Mouse (Mus musculus) ES-Bruce4 (cell line): ENCODE results near the gene Cgnl1. TPM values are rescaled to one million over a fixed set of nuclear protein-coding genes. Genes with fewer than 3 reads are reported as not detected.

Experiments used
- H3K27ac ChIP-seq: 2 replicates; pipeline ENCODE4 v1.5.1; 2012; ENCODE audit warnings: low read length, inconsistent platforms; ENCODE audit not compliant: insufficient read depth
- H3K27me3 ChIP-seq: 2 replicates; pipeline ENCODE4 v1.6.1; 2012; ENCODE audit warnings: mild to moderate bottlenecking, low read length, inconsistent platforms; ENCODE audit not compliant: control insufficient read depth, poor library complexity, insufficient read depth, severe bottlenecking
- H3K36me3 ChIP-seq: 2 replicates; pipeline ENCODE4 v1.6.1; 2012; ENCODE audit warnings: inconsistent platforms, mild to moderate bottlenecking, low read length, moderate library complexity; ENCODE audit not compliant: control insufficient read depth, poor library complexity, insufficient read depth, severe bottlenecking
- H3K4me1 ChIP-seq: one replicate; pipeline ENCODE4 v1.8.1; 2011; ENCODE audit warnings: low read length; ENCODE audit not compliant: control insufficient read depth, insufficient read depth
- H3K4me3 ChIP-seq: 2 replicates; pipeline ENCODE4 v1.5.1; 2011; ENCODE audit warnings: low read depth, mild to moderate bottlenecking, low read length
- H3K9ac ChIP-seq: 2 replicates; pipeline ENCODE4 v1.6.1; 2012; ENCODE audit warnings: low read depth, mild to moderate bottlenecking, inconsistent platforms; ENCODE audit not compliant: poor library complexity, severe bottlenecking
- H3K9me3 ChIP-seq: replicated peaks from 2 replicates; pipeline ENCODE4 v1.6.1; 2012; ENCODE audit warnings: mild to moderate bottlenecking, low read length, inconsistent platforms; ENCODE audit not compliant: control insufficient read depth, poor library complexity, insufficient read depth, severe bottlenecking
- CTCF ChIP-seq: IDR thresholded peaks from one replicate; pipeline ENCODE4 v1.8.1; 2011; ENCODE audit warnings: low read depth, low read length
- EP300 ChIP-seq: IDR thresholded peaks from 2 replicates; pipeline ENCODE4 v1.6.1; 2011; ENCODE audit warnings: low read depth, low read length; ENCODE audit not compliant: insufficient read depth
- POLR2A ChIP-seq: IDR thresholded peaks from one replicate; pipeline ENCODE4 v1.8.1; 2011; ENCODE audit warnings: low read length; ENCODE audit not compliant: insufficient read depth
- polyA plus RNA-seq: library from polyadenylated mRNA; stranded (reverse); fragments of >200 nt; gene quantifications from 2 replicates; pipeline ENCODE4 v1.2.4, GENCODE M21; 2011; ENCODE audit warnings: low read depth; ENCODE audit not compliant: missing spikeins, insufficient read depth, insufficient read length

Gene Cgnl1
- polyA plus RNA-seq, 1 experiment = 11.3 TPM

DNA sequence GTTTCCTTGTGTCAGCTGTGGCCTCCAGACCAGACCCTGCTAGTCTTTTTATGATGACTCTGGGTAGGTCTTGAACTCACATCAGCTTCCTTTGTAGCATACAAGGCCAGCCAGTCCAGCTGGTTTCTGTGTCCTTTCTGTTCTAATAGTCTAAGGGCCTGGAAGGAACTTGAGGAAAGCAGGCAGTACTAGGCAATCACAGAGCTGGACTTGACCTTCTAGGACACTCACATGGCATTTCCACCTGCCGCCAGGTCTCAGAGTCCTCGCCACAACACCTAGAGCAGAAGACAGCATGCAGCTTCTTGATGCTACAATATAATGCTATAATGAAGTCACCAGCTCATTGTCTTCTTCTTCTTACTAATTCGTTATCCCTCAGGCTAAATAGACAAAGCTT is 106.5 kb downstream of the Cgnl1 start:
- H3K36me3 ChIP-seq = no peaks in the 10 kb centered on the region
- H3K4me1 ChIP-seq = peaks cover 2% of the 10 kb centered on the region
- no peak overlapping the region for H3K9ac ChIP-seq
- no peaks in the 10 kb centered on the region for H3K9me3 ChIP-seq
- no peak overlapping the region for H3K4me3 ChIP-seq
- H3K27ac ChIP-seq = no peak overlapping the region
- TF ChIP-seq EP300 = no peak
- no peak for TF ChIP-seq POLR2A
- no peak for TF ChIP-seq CTCF
- no peaks in the 10 kb centered on the region for H3K27me3 ChIP-seq

DNA sequence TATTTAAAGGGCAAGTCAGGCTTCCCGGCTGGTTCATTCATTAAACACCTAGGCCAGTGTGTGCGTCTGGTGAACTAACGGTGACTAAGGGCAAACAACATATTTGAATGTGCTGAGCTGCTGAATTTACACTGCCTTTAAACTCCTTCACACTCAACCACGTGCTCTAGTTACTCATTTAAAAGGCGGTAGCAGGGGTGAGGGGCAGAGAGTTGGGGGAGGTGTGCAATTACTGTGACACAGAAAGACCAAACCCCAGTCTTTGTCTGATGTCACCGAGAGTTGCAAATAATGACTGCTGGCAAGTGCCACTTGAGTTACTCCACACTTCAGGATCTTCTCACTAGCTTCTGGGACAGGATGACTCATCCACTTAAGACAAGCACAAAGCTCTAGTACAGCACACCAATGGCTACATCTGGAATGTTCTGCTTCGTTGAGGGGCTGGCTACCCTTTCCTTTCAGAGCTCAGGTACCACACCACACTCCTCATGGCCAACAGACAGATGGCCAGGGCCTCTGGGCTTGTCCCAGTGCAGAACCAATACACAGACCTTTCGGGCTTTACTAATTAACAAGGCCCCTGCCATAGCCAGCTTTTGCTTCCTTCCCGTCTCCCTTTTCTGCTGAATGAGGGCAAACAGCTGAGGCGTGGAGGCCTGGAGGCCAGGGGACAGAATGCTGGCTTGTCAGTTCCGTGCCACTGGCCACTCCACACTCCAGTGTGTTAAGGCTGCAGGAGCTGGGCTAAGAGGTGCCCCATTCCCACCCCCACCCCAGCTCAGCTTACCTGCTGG is 107.8 kb downstream of the Cgnl1 start:
- no peak overlapping the region for H3K4me3 ChIP-seq
- no peak for TF ChIP-seq EP300
- no peak for TF ChIP-seq POLR2A
- TF ChIP-seq CTCF = no peak
- no peak overlapping the region for H3K9ac ChIP-seq
- H3K9me3 ChIP-seq = no peaks in the 10 kb centered on the region
- H3K4me1 ChIP-seq = peaks cover 2% of the 10 kb centered on the region
- no peak overlapping the region for H3K27ac ChIP-seq
- H3K27me3 ChIP-seq = no peaks in the 10 kb centered on the region
- no peaks in the 10 kb centered on the region for H3K36me3 ChIP-seq

DNA sequence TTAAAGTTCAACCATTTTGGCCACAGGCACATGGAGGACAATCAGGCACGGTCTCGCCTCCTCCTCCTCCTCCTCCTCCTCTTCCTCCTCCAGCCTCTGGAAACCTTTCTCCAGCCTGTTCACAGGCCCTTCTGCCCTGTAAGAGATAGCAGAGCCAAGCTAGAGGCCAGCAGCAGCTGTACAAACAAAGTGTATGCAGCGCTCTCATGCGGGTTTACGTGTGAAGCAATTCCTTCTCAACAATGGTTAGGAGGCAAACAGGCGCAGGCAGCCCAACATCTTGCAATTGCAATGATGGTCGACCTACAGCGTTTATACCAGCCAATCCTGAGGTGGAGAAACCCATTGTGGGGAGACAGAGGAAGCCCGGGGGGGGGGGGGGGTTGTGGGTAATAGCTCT is 110.9 kb downstream of the Cgnl1 start:
- no peak overlapping the region for H3K27ac ChIP-seq
- no peaks in the 10 kb centered on the region for H3K27me3 ChIP-seq
- H3K9ac ChIP-seq = no peak overlapping the region
- H3K4me3 ChIP-seq = no peak overlapping the region
- TF ChIP-seq EP300 (no peak), POLR2A (no peak), CTCF (no peak)
- H3K4me1 ChIP-seq = no peaks in the 10 kb centered on the region
- H3K36me3 ChIP-seq = no peaks in the 10 kb centered on the region
- H3K9me3 ChIP-seq = no peaks in the 10 kb centered on the region

DNA sequence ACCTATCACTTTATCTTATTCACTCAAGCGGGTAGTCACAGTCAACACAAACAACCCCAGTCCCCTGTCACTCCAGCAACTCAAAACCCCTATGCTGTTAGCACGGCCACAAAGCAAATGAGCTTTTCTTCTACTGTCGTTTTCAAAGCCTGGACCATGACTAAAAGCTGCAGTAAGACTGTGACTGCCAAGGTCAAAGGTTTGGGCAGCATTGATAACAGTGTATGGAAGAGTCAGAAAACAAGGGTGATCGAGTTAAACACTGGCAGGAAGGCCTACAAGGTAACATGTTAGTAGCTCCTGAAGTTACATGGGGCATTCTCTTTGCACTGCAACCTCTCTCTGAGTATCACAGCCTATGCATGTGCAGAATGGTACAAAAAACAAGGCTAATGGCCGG is 111.7 kb downstream of the Cgnl1 start:
- no peak for TF ChIP-seq POLR2A
- no peak for TF ChIP-seq EP300
- TF ChIP-seq CTCF = no peak
- Histone ChIP-seq H3K4me1 (no peaks in the 10 kb centered on the region), H3K27me3 (no peaks in the 10 kb centered on the region), H3K9me3 (no peaks in the 10 kb centered on the region), H3K9ac (no peak overlapping the region), H3K36me3 (no peaks in the 10 kb centered on the region), H3K27ac (no peak overlapping the region), H3K4me3 (no peak overlapping the region)

DNA sequence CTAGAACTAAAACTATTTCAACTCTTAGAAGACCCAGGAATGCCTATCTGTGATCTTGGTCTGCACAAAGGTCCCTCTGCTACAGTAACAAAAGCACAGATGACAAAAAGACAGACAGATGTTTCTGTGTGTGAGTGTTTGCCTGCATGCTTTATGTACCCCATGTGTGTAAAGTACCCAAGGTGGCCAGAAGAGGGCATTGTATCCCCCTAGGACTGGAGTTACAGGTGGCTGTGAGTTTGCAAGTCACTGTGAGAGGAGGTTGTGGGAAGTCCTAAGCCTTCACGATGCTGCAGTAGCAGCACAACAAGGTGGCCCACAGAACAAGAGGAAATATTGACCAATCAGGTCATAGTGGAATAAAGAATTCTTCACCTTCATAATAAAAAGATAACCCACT is 114.2 kb downstream of the Cgnl1 start:
- H3K9me3 ChIP-seq = no peaks in the 10 kb centered on the region
- H3K36me3 ChIP-seq = no peaks in the 10 kb centered on the region
- no peaks in the 10 kb centered on the region for H3K27me3 ChIP-seq
- H3K9ac ChIP-seq = no peak overlapping the region
- H3K4me3 ChIP-seq = no peak overlapping the region
- no peak for TF ChIP-seq CTCF
- no peak for TF ChIP-seq EP300
- TF ChIP-seq POLR2A = no peak
- H3K27ac ChIP-seq = no peak overlapping the region
- H3K4me1 ChIP-seq = no peaks in the 10 kb centered on the region

DNA sequence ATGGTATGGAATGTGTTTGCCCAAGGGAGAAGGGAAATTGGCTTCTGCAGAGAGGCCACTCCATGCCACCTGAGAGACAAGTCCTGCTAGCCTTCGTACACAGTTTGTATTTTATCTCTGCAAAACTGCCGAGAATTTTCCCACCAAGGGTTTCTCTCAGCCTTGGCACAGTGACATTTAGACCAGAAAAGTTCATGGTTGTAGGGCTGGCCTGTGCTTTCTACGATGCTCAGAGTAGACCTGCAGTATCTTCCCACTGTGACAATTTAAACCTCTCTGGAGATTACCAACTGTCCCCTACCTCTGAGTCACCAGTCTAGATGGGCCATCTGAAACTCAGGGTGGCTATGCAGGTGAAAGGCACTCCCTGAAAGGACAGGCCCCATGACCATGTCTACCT is 116.5 kb downstream of the Cgnl1 start:
- no peaks in the 10 kb centered on the region for H3K27me3 ChIP-seq
- H3K36me3 ChIP-seq = no peaks in the 10 kb centered on the region
- no peak overlapping the region for H3K9ac ChIP-seq
- H3K9me3 ChIP-seq = no peaks in the 10 kb centered on the region
- no peak overlapping the region for H3K27ac ChIP-seq
- H3K4me3 ChIP-seq = no peak overlapping the region
- H3K4me1 ChIP-seq = no peaks in the 10 kb centered on the region
- TF ChIP-seq POLR2A (no peak), CTCF (no peak), EP300 (no peak)
